Mouse (Mus musculus) embryonic facial prominence, embryonic 15.5 days (tissue): ENCODE results near the gene Nol3. TPM values are rescaled to one million over a fixed set of nuclear protein-coding genes. Genes with fewer than 3 reads are reported as not detected.
A peak's percentile ranks its signal among the peaks of the same experiment; 100 is the strongest.

Experiments
- ATAC-seq: fragments of 200-750 bp; cut with Nextera tagmentation; 2 replicates; pipeline ENCODE4 v1.8.0; 2017; ENCODE audit warnings: low read depth, moderate TSS enrichment; ENCODE audit not compliant: insufficient number of reproducible peaks, low FRiP score, low TSS enrichment
- H3K27ac ChIP-seq: fragments of 300-500 bp; sonication (generic); replicated peaks from 2 replicates; pipeline ENCODE4 v1.5.1; 2015; ENCODE audit warnings: mild to moderate bottlenecking, inconsistent platforms
- H3K27me3 ChIP-seq: fragments of 300-500 bp; sonication (generic); 2 replicates; pipeline ENCODE4 v1.6.1; 2015; ENCODE audit warnings: inconsistent platforms
- H3K36me3 ChIP-seq: fragments of 300-500 bp; sonication (generic); 2 replicates; pipeline ENCODE4 v1.6.1; 2015; ENCODE audit warnings: mild to moderate bottlenecking, inconsistent platforms
- H3K4me1 ChIP-seq: fragments of 300-500 bp; sonication (generic); 2 replicates; pipeline ENCODE4 v1.6.1; 2015; ENCODE audit warnings: inconsistent platforms
- H3K4me2 ChIP-seq: fragments of 300-500 bp; sonication (generic); replicated peaks from 2 replicates; pipeline ENCODE4 v1.6.1; 2015; ENCODE audit warnings: mild to moderate bottlenecking, inconsistent platforms
- H3K4me3 ChIP-seq: fragments of 300-500 bp; sonication (generic); replicated peaks from 2 replicates; pipeline ENCODE4 v1.5.1; 2015; ENCODE audit warnings: mild to moderate bottlenecking, inconsistent platforms
- H3K9ac ChIP-seq: fragments of 300-500 bp; sonication (generic); 2 replicates; pipeline ENCODE4 v1.6.1; 2015; ENCODE audit warnings: inconsistent platforms
- H3K9me3 ChIP-seq: fragments of 300-500 bp; sonication (generic); replicated peaks from 2 replicates; pipeline ENCODE4 v1.6.1; 2016; ENCODE audit warnings: inconsistent platforms
- WGBS: fragments of 180-500 bp; shearing (Covaris S2); methylation state at CpG from one replicate; pipeline ENCODE4 v1.1.7; 2015; 5-methylcytosine and 5-hydroxymethylcytosine counted together
- polyA plus RNA-seq: library from polyadenylated mRNA; unstranded; fragments of >200 nt; fragmentation: Nextera tagmentation; extraction: Ambion mirVana; gene quantifications from 2 replicates; pipeline ENCODE4 v1.2.1, GENCODE M21; 2015

The Nol3 gene
- polyA plus RNA-seq, 1 experiment from 2014 or later, result 3.6 TPM

GRCm38 (mm10) chr8:105265128-105265527 is 10.8 kb upstream of the Nol3 start:
- Histone ChIP-seq H3K27ac (no peak overlapping the region), H3K4me1 (peaks cover 38% of the 10 kb centered on the region), H3K36me3 (no peaks in the 10 kb centered on the region), H3K4me3 (peak overlapping the region; percentile 73), H3K27me3 (peaks cover 70% of the 10 kb centered on the region), H3K9ac (no peak overlapping the region), H3K4me2 (peak overlapping the region; percentile 90), H3K9me3 (no peaks in the 10 kb centered on the region)
- WGBS, result 13% methylated on average over 10 of the region's 10 CpGs
- no peak for ATAC-seq

GRCm38 (mm10) chr8:105266775-105267174 is 9.2 kb upstream of the Nol3 start:
- Histone ChIP-seq H3K27me3 (peaks cover 72% of the 10 kb centered on the region), H3K4me3 (no peak overlapping the region), H3K9ac (no peak overlapping the region), H3K36me3 (no peaks in the 10 kb centered on the region), H3K4me2 (no peak overlapping the region), H3K9me3 (no peaks in the 10 kb centered on the region), H3K27ac (no peak overlapping the region), H3K4me1 (peaks cover 45% of the 10 kb centered on the region)
- ATAC-seq, result no peak
- 30% methylated on average over 13 of the region's 13 CpGs for WGBS

GRCm38 (mm10) chr8:105268342-105269074 is 7.4 kb upstream of the Nol3 start:
- no peaks in the 10 kb centered on the region for H3K9me3 ChIP-seq
- H3K4me3 ChIP-seq, result peak overlapping the region; percentile 47
- no peak overlapping the region for H3K27ac ChIP-seq
- WGBS, result 2% methylated on average over 65 of the region's 65 CpGs
- peak overlapping the region; percentile 90 for H3K4me2 ChIP-seq
- ATAC-seq, result peak; percentile 41
- H3K9ac ChIP-seq, result no peak overlapping the region; the same call in 1 of the 2 replicates
- peaks cover 45% of the 10 kb centered on the region for H3K4me1 ChIP-seq
- no peaks in the 10 kb centered on the region for H3K36me3 ChIP-seq
- H3K27me3 ChIP-seq, result peaks cover 82% of the 10 kb centered on the region

DNA sequence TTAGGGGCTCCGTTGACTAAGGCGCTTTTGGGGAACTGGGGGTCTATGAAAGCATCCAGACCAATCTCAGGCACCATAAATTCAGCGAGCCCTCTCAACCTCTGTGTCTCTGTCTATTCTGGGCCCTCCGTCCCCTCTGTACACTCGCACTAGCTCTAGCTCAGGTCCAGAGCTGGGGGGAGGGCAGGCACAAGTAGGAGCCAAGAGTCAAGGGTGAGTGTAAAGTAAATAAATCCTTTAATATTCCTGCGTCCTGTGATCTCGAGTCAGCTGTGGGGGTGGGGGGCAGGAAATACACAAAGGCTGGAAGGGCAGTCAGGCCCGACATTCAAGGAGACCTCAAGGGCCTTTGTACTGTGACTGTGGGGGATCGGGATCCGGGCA is 6.9 kb upstream of the Nol3 start:
- Histone ChIP-seq H3K4me3 (peak overlapping the region; percentile 47), H3K4me1 (peaks cover 41% of the 10 kb centered on the region), H3K27ac (no peak overlapping the region), H3K36me3 (no peaks in the 10 kb centered on the region), H3K9me3 (no peaks in the 10 kb centered on the region), H3K9ac (no peak overlapping the region; the same call in 1 of the 2 replicates), H3K4me2 (peak overlapping the region; percentile 90), H3K27me3 (peaks cover 82% of the 10 kb centered on the region)
- WGBS, result 4% methylated on average over 10 of the region's 10 CpGs
- no peak for ATAC-seq

- Histone ChIP-seq H3K27me3 (peaks cover 86% of the 10 kb centered on the region), H3K27ac (no peak within 1 kb of the TSS), H3K36me3 (no peaks in the 10 kb centered on the region), H3K4me3 (peak within 1 kb of the TSS; percentile 47), H3K4me2 (peak within 1 kb of the TSS; percentile 90), H3K9me3 (no peaks in the 10 kb centered on the region), H3K4me1 (peaks cover 39% of the 10 kb centered on the region), H3K9ac (no peak within 1 kb of the TSS; the same call in 1 of the 2 replicates)
- peak; percentile 8; the same call in 1 of the 2 replicates for ATAC-seq
- WGBS, result under 1% methylated on average over 42 of the region's 42 CpGs
These were observed 6.4 kb upstream of the Nol3 start, which contains the start of gene Hsf4 for GRCm38 (mm10) chr8:105269461-105269947. TSS of gene Hsf4 (plus strand) at chr8:105269801.

DNA sequence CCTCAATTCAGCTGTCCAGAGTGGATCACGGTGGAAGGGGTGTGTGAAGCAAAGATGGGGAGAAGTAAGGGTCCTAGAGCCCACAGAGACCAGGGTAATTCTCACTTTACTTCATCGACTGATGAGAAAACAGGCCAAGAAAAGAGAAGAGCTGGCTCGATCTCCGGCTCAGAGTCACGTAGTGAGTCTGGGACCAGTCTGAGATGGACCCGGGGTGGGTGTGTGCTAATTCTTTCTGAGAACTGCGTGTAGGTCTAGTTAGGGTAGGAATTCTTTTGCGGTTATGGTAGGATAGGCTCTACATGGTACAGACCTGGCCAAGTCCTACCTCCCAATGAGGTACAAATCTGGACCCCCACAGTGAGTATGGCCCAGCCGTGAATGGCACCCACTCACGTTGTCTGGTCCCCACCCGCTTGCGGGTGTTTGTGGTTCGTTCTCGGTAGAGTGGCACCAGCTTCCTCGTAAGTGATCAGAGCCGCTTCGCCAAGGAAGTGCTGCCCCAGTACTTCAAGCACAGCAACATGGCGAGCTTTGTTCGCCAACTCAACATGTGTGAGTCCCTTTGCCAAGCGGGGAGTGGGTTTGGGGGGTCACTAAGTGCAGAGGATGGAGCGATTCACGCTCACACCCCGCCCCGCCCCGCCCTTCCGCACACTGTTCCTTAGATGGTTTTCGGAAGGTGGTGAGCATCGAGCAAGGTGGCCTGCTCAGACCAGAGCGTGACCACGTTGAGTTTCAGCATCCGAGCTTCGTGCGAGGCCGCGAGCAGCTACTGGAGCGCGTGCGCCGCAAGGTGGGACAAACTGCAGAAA is 5.6 kb upstream of the Nol3 start:
- Histone ChIP-seq H3K4me3 (peak overlapping the region; percentile 47), H3K4me2 (peak overlapping the region; percentile 90), H3K36me3 (no peaks in the 10 kb centered on the region), H3K9me3 (no peaks in the 10 kb centered on the region), H3K9ac (no peak overlapping the region), H3K27me3 (peaks cover 94% of the 10 kb centered on the region), H3K27ac (no peak overlapping the region), H3K4me1 (peaks cover 34% of the 10 kb centered on the region)
- 6% methylated on average over 39 of the region's 39 CpGs for WGBS
- no peak for ATAC-seq

- Histone ChIP-seq H3K4me2 (peak overlapping the region; percentile 90), H3K9me3 (no peaks in the 10 kb centered on the region), H3K27ac (no peak overlapping the region), H3K4me3 (peak overlapping the region; percentile 47; the same call in 1 of the 2 replicates), H3K9ac (no peak overlapping the region), H3K4me1 (peaks cover 38% of the 10 kb centered on the region), H3K36me3 (no peaks in the 10 kb centered on the region), H3K27me3 (peaks cover 94% of the 10 kb centered on the region)
- ATAC-seq, result no peak
- WGBS, result 3% methylated on average over 11 of the region's 11 CpGs
These were observed 5.1 kb upstream of the Nol3 start for GRCm38 (mm10) chr8:105270916-105271186.

DNA sequence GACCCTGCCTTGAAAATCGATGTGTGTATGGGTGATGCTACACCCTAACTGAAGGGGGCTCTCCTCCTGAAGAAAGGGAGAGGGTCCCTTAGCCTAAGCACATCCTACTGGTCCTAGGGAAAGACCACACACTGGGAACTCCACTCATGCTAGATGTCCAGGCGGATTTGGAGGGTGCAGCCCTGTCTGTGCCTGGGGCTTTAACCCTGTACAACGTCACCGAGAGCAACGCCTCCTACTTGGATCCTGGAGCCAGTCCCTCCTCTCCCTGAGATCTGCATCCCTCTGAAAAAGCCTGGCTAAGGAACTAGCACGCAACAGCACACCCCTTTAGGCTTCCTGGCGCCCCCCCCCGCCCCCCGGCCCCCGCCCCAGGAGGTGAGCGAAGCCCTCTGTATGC is 553 bp upstream of the Nol3 start:
- no peak for ATAC-seq
- H3K27ac ChIP-seq, result no peak overlapping the region
- no peak overlapping the region for H3K9ac ChIP-seq

GRCm38 (mm10) chr8:105276292-105277120 is 566 bp downstream of the Nol3 start:
- peaks cover 29% of the 10 kb centered on the region for H3K4me1 ChIP-seq
- peak overlapping the region; percentile 79 for H3K4me2 ChIP-seq
- H3K4me3 ChIP-seq, result peak overlapping the region; percentile 41
- H3K27me3 ChIP-seq, result peaks cover 76% of the 10 kb centered on the region
- H3K9me3 ChIP-seq, result no peaks in the 10 kb centered on the region
- 3% methylated on average over 30 of the region's 30 CpGs for WGBS
- H3K27ac ChIP-seq, result no peak overlapping the region
- 0 out of 2 replicates have a peak overlapping the region, but pooled peaks have one; percentile 16 for H3K9ac ChIP-seq
- H3K36me3 ChIP-seq, result peaks cover 4% of the 10 kb centered on the region; the same call in 1 of the 2 replicates
- peak; percentile 60 for ATAC-seq

More for the DNA sequence above, 553 bp upstream of the Nol3 start:
- Histone ChIP-seq H3K27me3 (peaks cover 87% of the 10 kb centered on the region), H3K9me3 (no peaks in the 10 kb centered on the region), H3K4me1 (peaks cover 35% of the 10 kb centered on the region), H3K4me2 (peak overlapping the region; percentile 79), H3K36me3 (no peaks in the 10 kb centered on the region), H3K4me3 (0 out of 2 replicates have a peak overlapping the region, but pooled peaks have one; percentile 41)
- WGBS, result 4% methylated on average over 11 of the region's 11 CpGs

- Histone ChIP-seq H3K9me3 (no peaks in the 10 kb centered on the region), H3K27me3 (peaks cover 55% of the 10 kb centered on the region), H3K4me1 (peaks cover 32% of the 10 kb centered on the region), H3K27ac (no peak overlapping the region), H3K36me3 (peaks cover 20% of the 10 kb centered on the region; the same call in 1 of the 2 replicates), H3K4me2 (peak overlapping the region; percentile 58), H3K9ac (no peak overlapping the region), H3K4me3 (peak overlapping the region; percentile 28)
- WGBS, result 4% methylated on average over 28 of the region's 28 CpGs
- 0 out of 2 replicates have a peak, but pooled peaks have one; percentile 52 for ATAC-seq
These were observed 3.0 kb downstream of the Nol3 start for GRCm38 (mm10) chr8:105278911-105279334.
